Mouse (Mus musculus): Measurements from ENCODE around the gene Cebpe. TPM values are rescaled to one million over a fixed set of nuclear protein-coding genes. Genes with fewer than 3 reads are reported as not detected.

Cebpe gene
- polyA plus RNA-seq (2015; fragmentation: Nextera tagmentation; extraction: Ambion mirVana), result 0.28 TPM in 1 of 2 replicates, not detected in the other

- Histone ChIP-seq H3K27ac (ENCODE audit: low read length) (peak within 1 kb of the TSS; percentile 33; the same call in 1 of the 2 replicates), H3K9me3 (ENCODE audit: control insufficient read depth, low read length) (no peaks in the 10 kb centered on the region), H3K9ac (ENCODE audit: low read length) (peak within 1 kb of the TSS; percentile 5; the same call in 1 of the 2 replicates), H3K27me3 (ENCODE audit: control insufficient read depth, insufficient read depth, low read depth, low read length) (no peaks in the 10 kb centered on the region), H3K36me3 (ENCODE audit: control insufficient read depth, insufficient read depth, low read length) (no peaks in the 10 kb centered on the region), H3K4me2 (ENCODE audit: low read depth, low read length) (no peak within 1 kb of the TSS), H3K4me3 (ENCODE audit: low read length) (no peak within 1 kb of the TSS), H3K4me1 (replicated peaks; ENCODE audit: control insufficient read depth, insufficient read depth, low read length) (peaks cover 7% of the 10 kb centered on the region; the same call in 1 of the 2 replicates)
- WGBS, result 79% methylated on average over 7 of the region's 7 CpGs
- ATAC-seq (ENCODE audit: low read depth), result no peak
Measured at GRCm38 (mm10) chr14:54712074-54712473, at the start of gene Cebpe. TSS of gene Cebpe (minus strand) at chr14:54712174.

DNA sequence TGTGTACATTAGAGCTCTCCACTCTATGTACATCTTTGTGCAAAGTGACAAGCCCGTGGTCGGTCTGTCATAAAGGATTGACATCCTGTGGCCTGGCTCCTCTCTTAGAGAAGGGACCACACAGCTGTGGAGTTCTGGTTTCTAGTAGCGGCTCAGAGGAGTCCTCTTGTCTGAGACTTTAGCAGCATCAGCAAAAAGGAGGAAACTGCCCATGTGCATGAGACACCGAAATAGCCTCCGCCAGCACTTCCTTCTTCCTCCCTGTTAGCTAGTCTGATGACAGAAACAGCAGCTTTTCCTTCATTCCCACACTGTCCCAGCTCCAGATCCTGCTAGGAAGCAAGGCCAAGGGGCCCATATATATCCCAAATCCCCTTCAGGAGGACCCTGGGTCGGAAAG, 44.4 kb upstream of the Cebpe start:
- no peak overlapping the region for H3K9ac ChIP-seq (ENCODE audit: low read length)
- H3K9me3 ChIP-seq (ENCODE audit: control insufficient read depth, low read length), result no peaks in the 10 kb centered on the region
- no peaks in the 10 kb centered on the region for H3K36me3 ChIP-seq (ENCODE audit: control insufficient read depth, insufficient read depth, low read length)
- H3K4me3 ChIP-seq (ENCODE audit: low read length), result no peak overlapping the region
- no peaks in the 10 kb centered on the region for H3K27me3 ChIP-seq (ENCODE audit: control insufficient read depth, insufficient read depth, low read depth, low read length)
- WGBS, result 51% methylated on average over 6 of the region's 6 CpGs
- ATAC-seq (ENCODE audit: low read depth), result peak; percentile 24; the same call in 1 of the 2 replicates
- no peak overlapping the region for H3K27ac ChIP-seq (ENCODE audit: low read length)
- H3K4me1 ChIP-seq (replicated peaks; ENCODE audit: control insufficient read depth, insufficient read depth, low read length), result peaks cover 2% of the 10 kb centered on the region; the same call in 1 of the 2 replicates
- H3K4me2 ChIP-seq (ENCODE audit: low read depth, low read length), result no peak overlapping the region

GRCm38 (mm10) chr14:54754602-54755018, 42.6 kb upstream of the Cebpe start:
- H3K9ac ChIP-seq (ENCODE audit: low read length), result no peak overlapping the region
- peaks cover 2% of the 10 kb centered on the region; the same call in 1 of the 2 replicates for H3K4me1 ChIP-seq (replicated peaks; ENCODE audit: control insufficient read depth, insufficient read depth, low read length)
- ATAC-seq (ENCODE audit: low read depth), result peak; percentile 92
- H3K36me3 ChIP-seq (ENCODE audit: control insufficient read depth, insufficient read depth, low read length), result no peaks in the 10 kb centered on the region
- H3K4me3 ChIP-seq (ENCODE audit: low read length), result no peak overlapping the region
- H3K27me3 ChIP-seq (ENCODE audit: control insufficient read depth, insufficient read depth, low read depth, low read length), result no peaks in the 10 kb centered on the region
- H3K27ac ChIP-seq (ENCODE audit: low read length), result peak overlapping the region; percentile 80
- H3K9me3 ChIP-seq (ENCODE audit: control insufficient read depth, low read length), result no peaks in the 10 kb centered on the region
- peak overlapping the region; percentile 12; the same call in 1 of the 2 replicates for H3K4me2 ChIP-seq (ENCODE audit: low read depth, low read length)
- WGBS, result 15% methylated on average over 6 of the region's 6 CpGs

DNA sequence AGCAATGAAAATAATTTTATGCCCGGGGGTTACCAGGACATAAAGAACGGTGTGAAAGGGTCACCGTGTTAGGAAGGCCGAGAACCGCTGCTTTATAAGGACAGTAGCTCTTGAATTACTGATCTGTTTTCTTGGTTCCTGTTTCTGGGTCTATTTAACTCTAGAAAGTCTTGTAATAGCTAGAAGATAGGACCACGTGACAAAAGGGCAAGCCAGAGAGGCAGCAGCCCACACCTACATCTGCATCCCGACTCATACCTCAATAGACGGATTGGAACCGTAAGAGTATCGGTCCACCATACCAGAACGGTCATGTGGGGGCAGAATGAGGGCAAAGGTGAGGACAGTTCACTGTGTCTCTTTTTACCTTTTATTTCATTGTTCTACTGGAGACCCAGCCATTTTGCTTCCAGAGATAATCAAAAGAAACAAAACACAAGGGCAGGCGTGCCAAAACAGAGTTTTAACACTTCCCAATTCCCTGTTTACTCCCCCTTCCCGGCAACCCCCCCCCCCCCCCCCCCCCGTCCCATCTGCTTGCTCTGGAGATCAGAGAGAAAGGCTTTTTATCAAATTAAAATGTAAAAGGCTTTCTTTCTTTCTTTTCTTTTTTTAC, 42.1 kb upstream of the Cebpe start:
- Histone ChIP-seq H3K27me3 (ENCODE audit: control insufficient read depth, insufficient read depth, low read depth, low read length) (no peaks in the 10 kb centered on the region), H3K4me2 (ENCODE audit: low read depth, low read length) (peak overlapping the region; percentile 12; the same call in 1 of the 2 replicates), H3K27ac (ENCODE audit: low read length) (peak overlapping the region; percentile 43; the same call in 1 of the 2 replicates), H3K36me3 (ENCODE audit: control insufficient read depth, insufficient read depth, low read length) (no peaks in the 10 kb centered on the region), H3K4me1 (replicated peaks; ENCODE audit: control insufficient read depth, insufficient read depth, low read length) (peaks cover 2% of the 10 kb centered on the region; the same call in 1 of the 2 replicates), H3K4me3 (ENCODE audit: low read length) (no peak overlapping the region), H3K9me3 (ENCODE audit: control insufficient read depth, low read length) (no peaks in the 10 kb centered on the region), H3K9ac (ENCODE audit: low read length) (no peak overlapping the region)
- 0 out of 2 replicates have a peak, but pooled peaks have one; percentile 22 for ATAC-seq (ENCODE audit: low read depth)
- 67% methylated on average over 14 of the region's 14 CpGs for WGBS

DNA sequence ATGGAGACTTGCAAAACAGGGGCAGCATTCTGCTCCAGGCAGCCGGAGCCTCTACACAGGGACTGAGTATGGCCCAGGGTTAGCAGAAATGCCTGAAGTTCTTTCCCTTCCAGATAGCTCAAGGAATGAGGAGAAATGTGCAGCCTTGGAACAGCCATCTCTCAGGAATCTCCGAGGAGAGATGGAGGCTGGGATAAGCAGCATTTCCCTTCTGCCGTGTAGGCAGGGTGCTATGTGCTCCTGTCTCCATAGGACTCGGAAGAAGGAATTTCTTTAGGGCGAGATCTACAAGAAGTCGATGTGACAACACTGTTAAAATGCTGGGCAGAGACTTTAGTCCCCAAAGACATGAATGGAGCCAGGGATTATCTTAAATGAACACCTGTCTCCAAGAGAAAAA, 41.0 kb upstream of the Cebpe start:
- no peaks in the 10 kb centered on the region for H3K9me3 ChIP-seq (ENCODE audit: control insufficient read depth, low read length)
- no peak overlapping the region for H3K9ac ChIP-seq (ENCODE audit: low read length)
- H3K4me2 ChIP-seq (ENCODE audit: low read depth, low read length), result no peak overlapping the region
- no peak overlapping the region for H3K4me3 ChIP-seq (ENCODE audit: low read length)
- no peaks in the 10 kb centered on the region for H3K36me3 ChIP-seq (ENCODE audit: control insufficient read depth, insufficient read depth, low read length)
- H3K27ac ChIP-seq (ENCODE audit: low read length), result no peak overlapping the region
- 76% methylated on average over 6 of the region's 6 CpGs for WGBS
- no peaks in the 10 kb centered on the region for H3K27me3 ChIP-seq (ENCODE audit: control insufficient read depth, insufficient read depth, low read depth, low read length)
- H3K4me1 ChIP-seq (replicated peaks; ENCODE audit: control insufficient read depth, insufficient read depth, low read length), result peaks cover 2% of the 10 kb centered on the region; the same call in 1 of the 2 replicates
- no peak for ATAC-seq (ENCODE audit: low read depth)

DNA sequence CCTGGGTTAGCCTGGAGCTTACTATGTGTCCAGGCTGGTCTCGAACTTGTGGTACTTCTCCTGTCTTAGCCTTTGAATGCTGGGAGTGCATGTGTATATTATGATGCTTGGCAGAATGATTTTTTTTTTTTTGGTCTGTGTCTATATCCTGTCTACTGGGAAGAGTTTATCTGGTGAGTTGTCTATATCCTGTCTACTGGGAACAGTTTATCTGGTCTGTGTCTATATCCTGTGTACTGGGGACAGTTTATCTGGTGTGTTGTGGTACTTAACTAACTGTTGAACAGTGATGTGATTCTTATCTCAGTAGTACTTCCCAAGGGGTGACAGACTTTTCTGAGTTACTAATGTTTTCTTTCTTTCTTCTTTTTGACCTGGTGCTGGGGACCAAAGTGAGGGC, 39.8 kb upstream of the Cebpe start:
- Histone ChIP-seq H3K9ac (ENCODE audit: low read length) (no peak overlapping the region), H3K27me3 (ENCODE audit: control insufficient read depth, insufficient read depth, low read depth, low read length) (no peaks in the 10 kb centered on the region), H3K4me2 (ENCODE audit: low read depth, low read length) (no peak overlapping the region), H3K4me1 (replicated peaks; ENCODE audit: control insufficient read depth, insufficient read depth, low read length) (peaks cover 2% of the 10 kb centered on the region; the same call in 1 of the 2 replicates), H3K9me3 (ENCODE audit: control insufficient read depth, low read length) (no peaks in the 10 kb centered on the region), H3K36me3 (ENCODE audit: control insufficient read depth, insufficient read depth, low read length) (no peaks in the 10 kb centered on the region), H3K4me3 (ENCODE audit: low read length) (no peak overlapping the region), H3K27ac (ENCODE audit: low read length) (no peak overlapping the region)
- 89% methylated on average over 1 of the region's 1 CpGs for WGBS
- ATAC-seq (ENCODE audit: low read depth), result no peak

DNA sequence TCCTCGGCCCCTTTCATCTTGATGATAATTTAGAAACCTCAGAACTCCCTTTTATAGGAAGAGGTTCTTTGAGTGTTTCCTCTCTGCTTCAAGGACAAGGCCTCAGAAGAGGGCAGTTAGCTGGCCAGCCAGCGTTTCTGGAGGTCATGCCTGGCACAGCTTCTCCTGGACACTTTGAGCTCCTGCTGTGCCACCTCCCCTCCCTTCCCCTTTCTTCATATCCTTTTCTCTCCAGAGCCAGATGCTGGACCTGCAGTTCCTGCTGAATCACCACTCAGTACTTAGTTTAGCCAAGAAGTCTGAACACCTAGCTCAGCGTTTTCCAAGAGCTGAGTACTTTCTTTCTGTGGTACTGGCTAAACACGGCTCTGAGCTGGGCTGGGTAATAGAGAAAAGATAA, 37.3 kb upstream of the Cebpe start:
- Histone ChIP-seq H3K9me3 (ENCODE audit: control insufficient read depth, low read length) (no peaks in the 10 kb centered on the region), H3K9ac (ENCODE audit: low read length) (no peak overlapping the region), H3K4me1 (replicated peaks; ENCODE audit: control insufficient read depth, insufficient read depth, low read length) (no peaks in the 10 kb centered on the region), H3K27me3 (ENCODE audit: control insufficient read depth, insufficient read depth, low read depth, low read length) (no peaks in the 10 kb centered on the region), H3K4me2 (ENCODE audit: low read depth, low read length) (no peak overlapping the region), H3K27ac (ENCODE audit: low read length) (no peak overlapping the region), H3K4me3 (ENCODE audit: low read length) (no peak overlapping the region), H3K36me3 (ENCODE audit: control insufficient read depth, insufficient read depth, low read length) (no peaks in the 10 kb centered on the region)
- WGBS, result 55% methylated on average over 4 of the region's 4 CpGs
- no peak for ATAC-seq (ENCODE audit: low read depth)

GRCm38 (mm10) chr14:54747942-54748917, 36.3 kb upstream of the Cebpe start:
- Histone ChIP-seq H3K27me3 (ENCODE audit: control insufficient read depth, insufficient read depth, low read depth, low read length) (no peaks in the 10 kb centered on the region), H3K9me3 (ENCODE audit: control insufficient read depth, low read length) (no peaks in the 10 kb centered on the region), H3K36me3 (ENCODE audit: control insufficient read depth, insufficient read depth, low read length) (no peaks in the 10 kb centered on the region), H3K4me2 (ENCODE audit: low read depth, low read length) (no peak overlapping the region), H3K9ac (ENCODE audit: low read length) (no peak overlapping the region), H3K4me1 (replicated peaks; ENCODE audit: control insufficient read depth, insufficient read depth, low read length) (no peaks in the 10 kb centered on the region), H3K27ac (ENCODE audit: low read length) (no peak overlapping the region), H3K4me3 (ENCODE audit: low read length) (no peak overlapping the region)
- WGBS, result 65% methylated on average over 16 of the region's 16 CpGs
- no peak for ATAC-seq (ENCODE audit: low read depth)

- Histone ChIP-seq H3K36me3 (ENCODE audit: control insufficient read depth, insufficient read depth, low read length) (no peaks in the 10 kb centered on the region), H3K4me2 (ENCODE audit: low read depth, low read length) (no peak overlapping the region), H3K27ac (ENCODE audit: low read length) (no peak overlapping the region), H3K9me3 (ENCODE audit: control insufficient read depth, low read length) (no peaks in the 10 kb centered on the region), H3K4me1 (replicated peaks; ENCODE audit: control insufficient read depth, insufficient read depth, low read length) (no peaks in the 10 kb centered on the region; the same call in 1 of the 2 replicates), H3K4me3 (ENCODE audit: low read length) (no peak overlapping the region), H3K27me3 (ENCODE audit: control insufficient read depth, insufficient read depth, low read depth, low read length) (no peaks in the 10 kb centered on the region), H3K9ac (ENCODE audit: low read length) (no peak overlapping the region)
- 78% methylated on average over 9 of the region's 9 CpGs for WGBS
- ATAC-seq (ENCODE audit: low read depth), result no peak
Measured at GRCm38 (mm10) chr14:54746038-54746437, 34.1 kb upstream of the Cebpe start.

Data from lung, embryonic 16.5 days (tissue).